Mouse (Mus musculus): ENCODE results near the gene Gm10644.

The Gm10644 gene

DNA sequence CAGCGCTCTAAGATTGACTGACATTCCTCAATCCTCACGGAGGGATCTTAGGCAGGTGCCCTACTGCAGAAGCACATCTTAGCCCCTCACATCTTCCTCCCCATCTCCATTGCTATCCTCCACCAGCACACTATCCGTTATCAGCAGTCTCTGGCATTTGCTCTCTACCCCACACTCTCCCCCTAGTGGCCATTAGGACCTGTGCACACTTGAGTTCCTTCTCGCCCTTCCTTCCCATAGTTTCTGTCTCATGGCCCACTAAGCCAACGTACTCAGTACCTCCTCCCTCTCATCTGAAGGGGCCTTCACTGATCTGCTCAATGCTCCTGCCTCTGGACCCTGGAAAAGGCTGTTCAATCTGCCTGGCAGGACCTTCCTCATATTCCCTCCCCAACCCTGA lies 59.1 kb downstream of the Gm10644 start:
- peak; percentile 47 to 59 for DNase-seq

DNA sequence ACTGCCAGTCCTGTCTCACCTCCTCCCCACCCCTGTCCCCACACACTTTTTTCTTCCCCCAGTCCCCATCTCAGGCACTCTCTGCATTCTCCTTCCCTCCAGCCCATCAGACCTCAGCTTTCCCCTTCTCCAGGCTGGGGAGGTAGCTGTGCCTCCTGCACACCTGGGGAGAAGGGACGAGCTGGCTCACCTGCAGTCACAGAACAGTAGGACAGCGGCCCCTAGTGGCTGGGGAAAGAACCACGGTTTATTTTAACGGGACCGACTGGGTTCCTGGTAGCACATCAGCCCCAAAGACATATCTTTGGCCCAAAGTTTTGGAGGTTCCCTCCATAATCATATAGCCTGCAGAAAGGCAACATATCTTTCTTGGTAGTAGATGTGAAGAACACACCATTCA lies 61.1 kb downstream of the Gm10644 start:
- peak; percentile 65 to 84 for DNase-seq

DNA sequence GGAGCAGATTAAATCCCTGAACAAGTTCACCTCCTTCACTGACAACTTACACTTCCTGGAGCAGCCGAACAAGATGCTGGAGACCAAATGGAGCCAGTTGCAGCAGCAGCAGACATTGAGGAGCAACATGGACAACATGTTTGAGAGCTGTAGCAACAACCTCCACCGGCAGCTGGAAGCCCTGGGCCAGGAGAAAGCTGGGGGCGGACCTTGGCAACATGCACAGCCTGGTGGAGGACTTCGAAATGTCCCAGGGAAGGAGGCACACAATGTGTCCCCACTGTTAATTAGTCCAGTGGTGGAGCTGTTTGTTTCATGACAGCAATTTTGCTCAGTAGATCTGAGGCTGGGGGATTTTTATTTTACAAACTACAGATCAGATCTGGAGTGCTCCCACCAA lies 62.9 kb downstream of the Gm10644 start:
- peak in 1 of 2 experiments; percentile 59 for DNase-seq

DNA sequence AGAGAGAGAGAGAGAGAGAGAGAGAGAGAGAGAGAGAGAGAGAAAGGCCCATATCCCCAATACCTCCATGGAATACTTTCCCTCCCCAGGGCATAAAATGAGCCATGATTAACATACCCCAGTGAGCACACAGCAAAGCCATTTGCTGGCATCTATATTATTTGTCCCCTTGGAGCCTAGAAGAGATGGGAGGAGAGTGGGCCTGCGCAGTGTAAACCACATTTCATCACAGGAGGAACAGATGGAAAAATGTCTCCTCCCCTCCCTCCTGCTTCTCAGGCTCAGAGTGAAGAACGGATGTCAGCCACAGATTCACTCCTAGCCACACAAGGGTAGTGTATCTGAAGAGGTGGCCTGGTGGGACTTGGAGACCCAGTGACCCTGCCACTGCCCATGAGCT lies 66.6 kb downstream of the Gm10644 start:
- DNase-seq, result no peak

Data from lung, postnatal 4 days (tissue).